Mouse (Mus musculus) ovary, adult 18-20 months (tissue): ENCODE results near the gene Gm20683.
"Not testable (repeated sequence)": the region's sequence is repeated elsewhere in the genome, so short reads cannot be mapped to it uniquely, and the experiment has no call there.

Experiments
- DNase-seq: peaks from one replicate; pipeline ENCODE4 v3.0.0; 2022; ENCODE audit warnings: low spot score, mixed read lengths

Gm20683 gene

DNA sequence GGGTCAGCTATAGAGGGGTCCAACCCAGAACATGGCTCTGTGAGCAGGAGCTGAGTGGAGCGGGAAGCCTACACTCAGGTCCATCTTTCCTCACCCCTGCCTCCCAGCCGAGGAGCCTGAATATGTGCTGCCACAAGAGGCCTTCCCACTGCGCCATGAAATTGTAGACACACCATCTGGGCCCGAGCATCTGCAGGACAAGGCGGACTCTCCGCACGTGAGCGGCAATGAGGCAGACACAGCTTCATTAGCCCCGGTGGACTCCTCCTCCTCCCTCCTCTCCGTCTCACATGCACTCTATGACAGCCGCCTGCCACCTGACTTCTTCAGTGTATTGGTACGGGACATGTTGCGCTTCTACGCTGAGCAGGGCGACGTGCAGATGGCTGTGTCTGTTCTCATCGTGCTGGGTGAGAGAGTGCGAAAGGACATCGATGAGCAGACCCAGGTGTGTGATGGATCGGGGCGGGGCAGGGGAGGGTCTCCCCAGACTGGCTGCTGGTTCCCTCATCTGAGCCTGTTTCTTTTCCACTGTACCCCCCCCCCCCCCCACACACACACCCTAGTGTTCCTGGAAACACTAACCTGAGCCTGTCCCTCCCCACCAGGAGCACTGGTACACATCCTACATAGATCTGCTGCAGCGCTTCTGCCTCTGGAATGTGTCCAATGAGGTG, 13.9 kb downstream of the Gm20683 start:
- no peak for DNase-seq

- no peak for DNase-seq
Measured at GRCm38 (mm10) chr17:25827011-25827410, 14.6 kb downstream of the Gm20683 start.

- no peak for DNase-seq
Measured at GRCm38 (mm10) chr17:25825984-25826570, 15.5 kb downstream of the Gm20683 start.

DNA sequence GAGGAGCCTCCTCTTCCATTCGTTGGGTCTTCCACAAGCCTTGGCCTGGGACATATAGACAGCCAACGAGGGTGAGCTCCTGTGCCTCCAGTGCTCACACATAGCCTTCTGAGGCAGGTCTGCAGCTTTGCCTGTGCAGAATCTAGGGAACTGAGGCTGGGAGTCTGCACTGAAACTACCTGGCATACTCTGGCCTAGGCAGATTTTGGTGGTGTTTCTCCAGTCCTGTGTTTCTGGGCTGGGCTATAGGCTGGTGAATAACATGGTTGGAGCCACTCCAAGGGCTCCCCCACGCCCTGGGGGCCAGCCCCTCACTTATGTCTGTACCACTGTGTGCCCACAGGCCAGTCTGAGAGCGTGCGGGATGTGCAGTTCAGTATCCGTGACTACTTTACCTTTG, 16.3 kb downstream of the Gm20683 start:
- no peak for DNase-seq

GRCm38 (mm10) chr17:25824362-25825142, 17.0 kb downstream of the Gm20683 start:
- DNase-seq: no peak

DNA sequence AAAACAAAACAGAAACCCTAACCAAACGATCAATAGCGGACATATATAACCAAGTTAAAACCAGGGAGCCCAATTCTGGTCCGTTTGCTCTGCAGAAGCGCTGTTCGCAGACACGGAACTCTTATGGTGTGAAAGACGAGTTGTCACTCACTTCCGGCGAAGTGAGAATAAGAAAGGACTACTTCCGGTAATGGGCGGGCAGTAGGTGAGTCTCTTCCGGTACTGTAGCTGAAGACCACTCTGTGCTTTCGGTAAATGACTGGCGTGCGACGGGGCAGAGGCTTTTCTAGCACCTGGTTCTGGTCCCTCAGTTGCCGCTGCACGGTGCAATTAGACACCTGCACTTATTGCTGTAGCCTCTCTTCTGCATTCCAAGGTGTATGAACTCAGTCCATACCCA, 18.1 kb downstream of the Gm20683 start, which contains the start of gene Wdr24:
TSS of gene Wdr24 (plus strand) at position 176 of the 400 bp plus-strand sequence.
- DNase-seq: no peak

DNA sequence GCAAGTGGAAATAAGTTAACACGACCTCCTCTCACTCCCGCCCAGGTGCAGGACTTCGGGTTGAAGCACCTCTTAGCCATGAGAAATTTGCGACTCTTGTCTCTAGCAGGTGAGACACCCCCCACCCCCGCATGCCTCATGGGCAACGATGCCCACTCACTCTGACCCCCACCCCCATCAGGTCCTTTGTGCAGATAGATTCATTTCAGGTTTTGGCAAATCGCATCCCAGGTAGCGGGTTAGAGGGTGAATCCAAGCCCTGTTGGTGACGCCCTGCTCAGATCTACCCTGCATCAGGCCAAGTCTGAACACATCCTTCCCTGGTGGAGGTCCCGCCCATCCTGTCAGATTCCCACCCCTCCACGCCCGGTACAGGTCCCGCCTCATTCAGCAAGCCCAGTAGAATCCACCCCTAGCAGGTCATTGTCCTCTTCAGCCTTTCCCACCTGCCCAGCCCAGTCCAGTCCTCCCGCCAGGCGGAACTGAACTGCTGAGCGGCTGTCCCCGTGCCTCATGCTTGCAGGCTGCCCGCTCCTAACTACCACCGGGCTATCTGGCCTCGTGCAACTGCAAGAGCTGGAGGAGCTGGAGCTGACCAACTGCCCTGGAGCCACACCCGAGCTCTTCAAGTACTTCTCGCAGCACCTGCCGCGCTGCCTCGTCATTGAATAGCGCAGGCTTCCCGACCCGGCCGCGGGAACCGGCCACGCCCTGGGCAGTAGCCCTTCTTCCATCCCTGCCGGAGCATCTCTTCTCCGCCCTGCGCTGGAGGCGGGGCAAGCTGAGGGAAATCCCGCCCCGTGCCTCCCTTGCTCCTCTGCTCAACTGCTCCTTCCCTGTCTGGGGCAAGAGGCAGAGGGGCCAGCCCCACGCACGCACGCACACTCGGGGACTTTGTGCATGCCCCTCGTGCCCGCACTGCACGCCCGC, 22.4 kb downstream of the Gm20683 start:
- no peak for DNase-seq

GRCm38 (mm10) chr17:25817662-25818061, 23.9 kb downstream of the Gm20683 start:
- DNase-seq: no peak

- no peak for DNase-seq
Measured at GRCm38 (mm10) chr17:25813471-25813870, 28.1 kb downstream of the Gm20683 start.

DNA sequence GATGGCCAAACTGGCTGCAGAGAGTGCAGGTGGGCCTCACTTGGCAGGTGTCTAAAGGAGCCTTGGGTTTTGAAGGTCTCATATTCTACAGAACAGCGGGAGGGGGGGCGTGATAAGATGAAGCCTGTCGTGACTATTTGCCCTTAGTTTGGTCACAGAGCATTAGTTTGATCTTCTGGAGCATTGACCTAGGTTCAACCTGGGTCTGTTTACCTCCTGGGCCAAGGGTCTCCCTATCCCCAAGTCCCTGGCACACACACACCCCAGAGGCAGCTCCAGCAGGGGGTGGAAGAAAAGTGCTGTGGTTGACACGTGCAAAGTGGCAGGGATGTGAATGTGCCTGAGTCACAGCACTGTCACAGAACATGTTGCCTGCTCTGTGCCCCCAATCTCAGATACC, 30.7 kb downstream of the Gm20683 start:
- no peak for DNase-seq

GRCm38 (mm10) chr17:25809606-25810340, 31.8 kb downstream of the Gm20683 start:
- no peak for DNase-seq

GRCm38 (mm10) chr17:25808789-25809605, 32.6 kb downstream of the Gm20683 start, which contains the start of gene Fbxl16:
Gene Fbxl16 (plus strand): TSS chr17:25809085.
- peak; percentile 59 for DNase-seq

DNA sequence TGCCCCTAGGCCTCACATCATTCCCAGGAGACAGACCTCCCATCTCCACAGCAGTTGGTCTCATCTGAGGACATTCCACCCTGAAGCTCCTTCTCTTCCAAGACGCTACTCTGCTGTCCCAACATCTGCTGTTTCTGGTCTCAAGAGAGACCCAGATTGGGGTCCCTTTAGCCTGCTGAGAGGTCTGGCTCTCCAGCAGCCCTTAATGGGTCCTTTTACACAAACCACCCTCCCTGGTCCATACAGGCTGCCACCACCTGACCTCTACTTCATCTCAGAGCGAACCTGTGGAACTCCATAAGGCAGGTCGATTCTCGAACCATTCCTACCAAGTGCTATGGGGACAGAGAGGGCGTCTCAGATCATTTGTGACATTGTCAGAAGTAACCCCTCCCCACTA, 33.5 kb downstream of the Gm20683 start:
- DNase-seq: no peak

- not testable (repeated sequence) for DNase-seq
Measured at GRCm38 (mm10) chr17:25807452-25807851, 34.1 kb downstream of the Gm20683 start.

GRCm38 (mm10) chr17:25806507-25806906, 35.1 kb downstream of the Gm20683 start:
- no peak for DNase-seq

GRCm38 (mm10) chr17:25802825-25803517, 38.6 kb downstream of the Gm20683 start:
- DNase-seq: no peak

GRCm38 (mm10) chr17:25801029-25801428, 40.5 kb downstream of the Gm20683 start:
- no peak for DNase-seq

DNA sequence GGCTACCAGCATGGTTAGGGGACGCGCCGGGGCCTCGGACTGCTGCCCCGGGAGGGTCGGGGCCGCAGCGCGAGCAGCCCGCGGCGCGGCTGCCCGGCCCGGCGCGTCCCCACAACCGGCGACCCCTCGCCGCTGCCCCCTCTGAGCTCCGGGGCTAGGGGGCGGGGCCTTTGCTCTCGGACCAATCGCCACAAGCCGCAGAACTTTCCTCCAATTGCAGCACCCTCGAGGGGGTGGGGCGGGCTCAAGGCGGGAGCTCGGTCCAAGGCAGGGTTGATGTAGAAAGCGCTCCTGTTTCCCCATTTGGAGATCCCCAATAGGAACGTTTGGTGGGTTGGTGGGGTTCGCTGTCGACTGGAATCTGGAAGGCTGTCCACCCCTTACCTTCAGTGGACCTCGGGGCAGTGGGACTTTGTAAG, 44.6 kb downstream of the Gm20683 start, which contains the start of gene Metrn:
TSS of gene Metrn (minus strand) at position 186 of the 419 bp plus-strand sequence.
- peak; percentile 79 for DNase-seq

GRCm38 (mm10) chr17:25796211-25796771, 45.3 kb downstream of the Gm20683 start:
- no peak for DNase-seq
